Mouse (Mus musculus) heart, embryonic 16.5 days (tissue): ENCODE data around the gene Ang2. TPM values are rescaled to one million over a fixed set of nuclear protein-coding genes. Genes with fewer than 3 reads are reported as not detected.
A peak's percentile ranks its signal among the peaks of the same experiment; 100 is the strongest.
"Not testable (repeated sequence)": the region's sequence is repeated elsewhere in the genome, so short reads cannot be mapped to it uniquely, and the experiment has no call there.

Experiments
- ATAC-seq: fragments of 200-750 bp; cut with Nextera tagmentation; replicated peaks from 2 replicates; pipeline ENCODE4 v1.8.0; 2017; ENCODE audit warnings: moderate number of reproducible peaks; ENCODE audit not compliant: insufficient read depth, low FRiP score; ENCODE audit errors: extremely low read depth
- H3K27ac ChIP-seq: fragments of 300-500 bp; sonication (generic); 2 replicates; pipeline ENCODE4 v1.5.1; 2014; ENCODE audit warnings: mild to moderate bottlenecking, low read length, control low read depth, moderate library complexity
- H3K27me3 ChIP-seq: fragments of 300-500 bp; sonication (generic); 2 replicates; pipeline ENCODE4 v1.6.1; 2014; ENCODE audit warnings: low read length, mixed read lengths; ENCODE audit not compliant: control insufficient read depth, insufficient read depth
- H3K36me3 ChIP-seq: fragments of 300-500 bp; sonication (generic); 2 replicates; pipeline ENCODE4 v1.6.1; 2014; ENCODE audit not compliant: control insufficient read depth, insufficient read depth
- H3K4me1 ChIP-seq: fragments of 300-500 bp; sonication (generic); 2 replicates; pipeline ENCODE4 v1.6.1; 2014; ENCODE audit warnings: low read length, mixed read lengths; ENCODE audit not compliant: control insufficient read depth, insufficient read depth
- H3K4me2 ChIP-seq: fragments of 300-500 bp; sonication (generic); 2 replicates; pipeline ENCODE4 v1.6.1; 2014; ENCODE audit warnings: low read depth, mild to moderate bottlenecking, control low read depth, low read length
- H3K4me3 ChIP-seq: fragments of 300-500 bp; sonication (generic); 2 replicates; pipeline ENCODE4 v1.5.1; 2014; ENCODE audit warnings: mild to moderate bottlenecking, control low read depth, low read length
- H3K9ac ChIP-seq: fragments of 300-500 bp; sonication (generic); 2 replicates; pipeline ENCODE4 v1.6.1; 2014; ENCODE audit warnings: low read length, control low read depth
- H3K9me3 ChIP-seq: fragments of 300-500 bp; sonication (generic); replicated peaks from 2 replicates; pipeline ENCODE4 v1.6.1; 2016; ENCODE audit warnings: low read length; ENCODE audit not compliant: control insufficient read depth
- WGBS: fragments of 180-500 bp; shearing (Covaris S2); extraction: QIAGEN DNeasy Blood & Tissue Kit; methylation state at CpG from one replicate; pipeline ENCODE4 v1.1.7; 2014; 5-methylcytosine and 5-hydroxymethylcytosine counted together
- polyA plus RNA-seq: library from polyadenylated mRNA; unstranded; fragments of >200 nt; fragmentation: Nextera tagmentation; extraction: Ambion mirVana; gene quantifications from 2 replicates; pipeline ENCODE4 v1.2.1, GENCODE M21; 2015

The Ang2 gene
- polyA plus RNA-seq, 1 experiment from 2014 or later, result not detected

DNA sequence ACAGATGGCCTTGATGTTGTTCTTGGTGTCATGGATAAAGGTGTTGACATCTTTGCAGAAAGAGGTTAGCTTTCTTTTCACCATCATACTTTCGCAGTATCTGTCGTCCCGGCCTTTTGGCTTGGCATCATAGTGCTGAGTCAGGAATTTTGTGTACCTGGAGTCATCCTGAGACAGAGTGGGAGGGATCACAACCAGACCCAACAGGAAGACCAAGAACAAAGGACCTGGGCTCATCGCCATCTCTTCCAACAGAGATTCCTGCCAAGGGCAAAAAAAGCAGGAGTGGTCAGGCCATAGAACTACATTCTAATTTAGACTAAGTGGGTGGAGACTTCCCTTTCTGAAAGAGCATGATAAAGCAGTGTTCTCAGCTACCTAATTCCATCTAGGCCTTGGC, 3.3 kb downstream of the Ang2 start:
- no peak overlapping the region for H3K4me2 ChIP-seq
- no peak for ATAC-seq
- H3K9ac ChIP-seq, result no peak overlapping the region
- H3K27me3 ChIP-seq, result no peaks in the 10 kb centered on the region
- H3K36me3 ChIP-seq, result no peaks in the 10 kb centered on the region
- 83% methylated on average over 4 of the region's 4 CpGs for WGBS
- H3K27ac ChIP-seq, result no peak overlapping the region
- no peaks in the 10 kb centered on the region for H3K9me3 ChIP-seq
- H3K4me1 ChIP-seq, result no peaks in the 10 kb centered on the region
- H3K4me3 ChIP-seq, result no peak overlapping the region

GRCm38 (mm10) chr14:51181051-51181450, 17.9 kb downstream of the Ang2 start:
- H3K4me2 ChIP-seq, H3K4me1 ChIP-seq, H3K27ac ChIP-seq, H3K4me3 ChIP-seq, H3K9ac ChIP-seq, H3K9me3 ChIP-seq, H3K36me3 ChIP-seq, ATAC-seq, H3K27me3 ChIP-seq: not testable (repeated sequence)
- 64% methylated on average over 2 of the region's 2 CpGs for WGBS

DNA sequence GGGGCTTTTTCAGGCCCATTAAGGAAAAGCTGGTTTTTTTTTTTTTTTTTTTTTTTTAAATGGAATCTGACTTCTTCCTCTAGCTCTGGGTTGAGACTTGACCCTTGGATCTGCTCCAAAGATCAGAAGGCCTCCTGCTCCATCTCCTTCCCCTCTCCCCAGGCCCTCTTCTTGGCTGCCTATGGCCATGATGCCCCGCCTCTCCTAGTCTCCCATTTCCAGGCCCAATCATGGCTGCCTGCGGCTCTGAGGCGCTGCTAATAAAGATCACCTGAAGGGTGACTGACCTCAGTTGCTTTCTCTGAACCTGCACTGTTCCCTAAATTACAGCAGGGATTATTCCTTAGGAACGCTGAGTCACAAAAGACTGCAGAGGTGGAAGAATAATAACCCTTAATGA, 25.1 kb downstream of the Ang2 start:
- Histone ChIP-seq H3K36me3 (no peaks in the 10 kb centered on the region), H3K4me3 (no peak overlapping the region), H3K4me2 (no peak overlapping the region), H3K27ac (no peak overlapping the region), H3K27me3 (no peaks in the 10 kb centered on the region), H3K9ac (no peak overlapping the region), H3K4me1 (peaks cover 4% of the 10 kb centered on the region; the same call in 1 of the 2 replicates), H3K9me3 (no peaks in the 10 kb centered on the region)
- no peak for ATAC-seq
- 87% methylated on average over 4 of the region's 4 CpGs for WGBS

GRCm38 (mm10) chr14:51172947-51173346, 26.0 kb downstream of the Ang2 start:
- not testable (repeated sequence) for H3K36me3 ChIP-seq, H3K27ac ChIP-seq, H3K4me3 ChIP-seq, H3K9me3 ChIP-seq, H3K9ac ChIP-seq, H3K27me3 ChIP-seq, H3K4me2 ChIP-seq, H3K4me1 ChIP-seq, ATAC-seq
- WGBS, result 47% methylated on average over 4 of the region's 4 CpGs

- peak overlapping the region; percentile 26; the same call in 1 of the 2 replicates for H3K4me2 ChIP-seq
- not testable (repeated sequence) for H3K4me1 ChIP-seq, H3K9ac ChIP-seq, ATAC-seq, H3K27ac ChIP-seq, H3K36me3 ChIP-seq, H3K4me3 ChIP-seq, H3K9me3 ChIP-seq, H3K27me3 ChIP-seq
- 29% methylated on average over 9 of the region's 9 CpGs for WGBS
Observed at GRCm38 (mm10) chr14:51172095-51172865, 26.7 kb downstream of the Ang2 start.

- no peaks in the 10 kb centered on the region for H3K36me3 ChIP-seq
- H3K4me1 ChIP-seq, result no peaks in the 10 kb centered on the region
- H3K4me3 ChIP-seq, result no peak overlapping the region
- H3K9ac ChIP-seq, result no peak overlapping the region
- ATAC-seq, result no peak
- H3K4me2 ChIP-seq, result no peak overlapping the region
- H3K9me3 ChIP-seq, result peaks cover 4% of the 10 kb centered on the region; the same call in 1 of the 2 replicates
- no peaks in the 10 kb centered on the region for H3K27me3 ChIP-seq
- no peak overlapping the region for H3K27ac ChIP-seq
Observed at GRCm38 (mm10) chr14:51166068-51166467, 32.9 kb downstream of the Ang2 start.

DNA sequence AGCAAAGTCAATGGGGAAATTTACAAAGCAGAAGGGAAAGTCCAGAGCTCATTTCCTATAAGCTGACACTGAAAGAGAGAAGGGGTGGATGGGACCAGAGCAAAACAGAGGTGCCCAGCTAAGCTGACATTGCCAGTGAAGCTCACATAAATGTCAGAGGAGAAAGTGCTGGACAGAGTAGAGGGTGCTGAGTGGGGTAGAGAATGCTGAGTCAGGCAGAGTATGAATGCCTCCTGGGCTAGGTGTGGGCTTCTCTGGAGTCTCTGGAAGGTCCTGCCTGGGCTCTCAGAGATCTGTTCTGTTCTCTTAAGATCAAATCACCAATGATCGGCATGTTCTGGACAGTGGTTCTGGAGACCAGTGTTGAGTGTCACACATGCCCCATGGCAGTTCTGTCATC, 33.5 kb downstream of the Ang2 start:
- Histone ChIP-seq H3K9ac (no peak overlapping the region), H3K27ac (no peak overlapping the region), H3K27me3 (no peaks in the 10 kb centered on the region), H3K4me2 (no peak overlapping the region), H3K4me1 (no peaks in the 10 kb centered on the region), H3K4me3 (no peak overlapping the region), H3K36me3 (no peaks in the 10 kb centered on the region), H3K9me3 (peaks cover 4% of the 10 kb centered on the region; the same call in 1 of the 2 replicates)
- WGBS, result 100% methylated on average over 1 of the region's 1 CpGs
- no peak for ATAC-seq

DNA sequence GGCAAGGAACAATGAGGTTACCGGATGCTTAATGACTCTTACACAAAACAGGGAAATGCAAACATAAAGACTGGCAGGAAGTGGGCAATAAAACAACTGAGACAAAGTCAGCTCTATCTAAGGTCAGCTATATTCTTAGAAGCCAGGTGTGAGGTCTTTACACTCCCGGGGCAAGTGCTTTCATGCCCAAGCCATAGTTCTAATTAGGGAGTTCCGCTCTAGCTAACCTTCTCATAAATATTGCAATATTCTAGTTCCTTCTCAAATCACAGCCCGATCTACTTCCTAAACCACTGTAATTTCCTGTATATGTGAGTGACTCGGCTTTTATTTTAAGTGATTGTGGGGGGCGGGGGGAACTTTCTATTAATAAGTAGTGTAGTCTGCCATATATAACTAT, 35.6 kb downstream of the Ang2 start:
- WGBS, result 81% methylated on average over 6 of the region's 6 CpGs
- H3K4me3 ChIP-seq, ATAC-seq, H3K36me3 ChIP-seq, H3K4me2 ChIP-seq, H3K27ac ChIP-seq, H3K27me3 ChIP-seq, H3K4me1 ChIP-seq, H3K9ac ChIP-seq, H3K9me3 ChIP-seq: not testable (repeated sequence)

DNA sequence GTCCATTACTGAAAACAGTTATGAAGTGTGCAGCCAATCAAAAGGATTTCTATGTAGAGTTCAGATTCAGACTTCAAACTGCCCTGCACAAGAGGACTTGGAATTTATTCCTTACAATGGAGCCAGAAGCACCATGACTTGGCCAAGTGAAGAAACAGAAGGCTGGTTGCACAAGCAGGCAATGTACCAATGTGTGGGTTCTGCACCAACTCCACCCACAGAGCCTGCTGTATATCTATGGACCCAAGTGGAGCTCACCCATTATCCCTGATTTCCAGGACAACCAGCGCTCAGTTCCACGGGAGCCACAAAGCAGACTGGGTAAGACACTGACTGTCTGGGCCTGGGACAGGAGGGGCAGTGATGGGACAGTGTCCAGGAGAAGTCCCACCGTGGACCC, 37.0 kb downstream of the Ang2 start, which contains the start of gene Rnase2b:
Rnase2b (plus strand) TSS at position 285 of the 400 bp plus-strand sequence.
- not testable (repeated sequence) for H3K4me1 ChIP-seq, H3K9ac ChIP-seq, H3K27ac ChIP-seq, ATAC-seq, H3K4me2 ChIP-seq, H3K27me3 ChIP-seq, H3K36me3 ChIP-seq, H3K4me3 ChIP-seq, H3K9me3 ChIP-seq
- WGBS, result 96% methylated on average over 3 of the region's 3 CpGs
